Mouse (Mus musculus): ENCODE measurements around the gene Fgf15. TPM values are rescaled to one million over a fixed set of nuclear protein-coding genes. Genes with fewer than 3 reads are reported as not detected.

Fgf15 gene
- not detected in 2 replicates for polyA plus RNA-seq (2012; rRNA removed; ENCODE audit: low replicate concordance)

GRCm38 (mm10) chr7:144896294-144897218 is at the start of gene Fgf15:
Gene Fgf15, plus strand, starts transcription at chr7:144896531.

DNA sequence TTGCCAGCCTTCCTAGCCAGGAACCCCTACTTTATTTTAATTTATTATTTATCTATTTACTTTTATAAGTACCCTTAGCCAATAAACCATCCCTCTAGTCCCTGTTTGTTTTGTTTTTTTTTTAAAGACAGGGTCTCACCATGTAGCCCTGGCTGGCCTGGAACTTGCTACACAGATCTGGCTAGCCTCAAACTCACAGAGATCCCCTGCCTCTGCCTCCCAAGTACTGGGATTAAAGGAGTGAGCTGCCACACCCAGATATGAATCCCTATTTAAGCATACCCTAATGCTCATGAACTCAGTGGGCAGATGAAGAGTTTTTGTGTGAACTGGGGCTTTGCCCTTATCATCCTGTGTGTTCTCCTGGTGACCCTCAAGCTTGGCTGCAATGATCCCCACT is 49.3 kb upstream of the Fgf15 start, which contains the start of gene Fgf4:
Gene Fgf4, plus strand, starts transcription at position 301 of the 400 bp plus-strand sequence.

GRCm38 (mm10) chr7:144914948-144915750 is 18.8 kb downstream of the Fgf15 start, which contains the start of gene LTO1:
Gene LTO1, plus strand, starts transcription at chr7:144915100.

GRCm38 (mm10) chr7:144939344-144940002 is 43.1 kb downstream of the Fgf15 start, which contains the start of gene Ccnd1:
Gene Ccnd1, minus strand, starts transcription at chr7:144939925.

Other genes starting within 250 kb of the Fgf15 start
- gene Ano1, start 144.6 kb upstream of the Fgf15 start, polyA plus RNA-seq (2012; rRNA removed; ENCODE audit: low replicate concordance): 97.8 and 107 TPM in 2 replicates
- not detected in 2 replicates for gene Fgf3, start 58.4 kb upstream of the Fgf15 start, polyA plus RNA-seq (2012; rRNA removed; ENCODE audit: low replicate concordance)
- 0.06 and 0.09 TPM in 2 replicates for gene Fgf4, start 49.2 kb upstream of the Fgf15 start, polyA plus RNA-seq (2012; rRNA removed; ENCODE audit: low replicate concordance)
- gene LTO1, start 18.6 kb downstream of the Fgf15 start, polyA plus RNA-seq (2012; rRNA removed; ENCODE audit: low replicate concordance): 10.6 and 17.9 TPM in 2 replicates
- gene Ccnd1, start 43.4 kb downstream of the Fgf15 start, polyA plus RNA-seq (2012; rRNA removed; ENCODE audit: low replicate concordance): 41.7 and 65.6 TPM in 2 replicates